Mouse (Mus musculus) embryonic facial prominence, embryonic 15.5 days (tissue): ENCODE measurements around the gene B4galnt1. TPM values are rescaled to one million over a fixed set of nuclear protein-coding genes. Genes with fewer than 3 reads are reported as not detected.
"Not testable (repeated sequence)": the region's sequence is repeated elsewhere in the genome, so short reads cannot be mapped to it uniquely, and the experiment has no call there.

ENCODE experiments used
- ATAC-seq: fragments of 200-750 bp; cut with Nextera tagmentation; 2 replicates; pipeline ENCODE4 v1.8.0; 2017; ENCODE audit warnings: low read depth, moderate TSS enrichment; ENCODE audit not compliant: insufficient number of reproducible peaks, low FRiP score, low TSS enrichment
- H3K27ac ChIP-seq: fragments of 300-500 bp; sonication (generic); replicated peaks from 2 replicates; pipeline ENCODE4 v1.5.1; 2015; ENCODE audit warnings: mild to moderate bottlenecking, inconsistent platforms
- H3K27me3 ChIP-seq: fragments of 300-500 bp; sonication (generic); 2 replicates; pipeline ENCODE4 v1.6.1; 2015; ENCODE audit warnings: inconsistent platforms
- H3K36me3 ChIP-seq: fragments of 300-500 bp; sonication (generic); 2 replicates; pipeline ENCODE4 v1.6.1; 2015; ENCODE audit warnings: mild to moderate bottlenecking, inconsistent platforms
- H3K4me1 ChIP-seq: fragments of 300-500 bp; sonication (generic); 2 replicates; pipeline ENCODE4 v1.6.1; 2015; ENCODE audit warnings: inconsistent platforms
- H3K4me2 ChIP-seq: fragments of 300-500 bp; sonication (generic); replicated peaks from 2 replicates; pipeline ENCODE4 v1.6.1; 2015; ENCODE audit warnings: mild to moderate bottlenecking, inconsistent platforms
- H3K4me3 ChIP-seq: fragments of 300-500 bp; sonication (generic); replicated peaks from 2 replicates; pipeline ENCODE4 v1.5.1; 2015; ENCODE audit warnings: mild to moderate bottlenecking, inconsistent platforms
- H3K9ac ChIP-seq: fragments of 300-500 bp; sonication (generic); 2 replicates; pipeline ENCODE4 v1.6.1; 2015; ENCODE audit warnings: inconsistent platforms
- H3K9me3 ChIP-seq: fragments of 300-500 bp; sonication (generic); replicated peaks from 2 replicates; pipeline ENCODE4 v1.6.1; 2016; ENCODE audit warnings: inconsistent platforms
- WGBS: fragments of 180-500 bp; shearing (Covaris S2); methylation state at CpG from one replicate; pipeline ENCODE4 v1.1.7; 2015; 5-methylcytosine and 5-hydroxymethylcytosine counted together
- polyA plus RNA-seq: library from polyadenylated mRNA; unstranded; fragments of >200 nt; fragmentation: Nextera tagmentation; extraction: Ambion mirVana; gene quantifications from 2 replicates; pipeline ENCODE4 v1.2.1, GENCODE M21; 2015

The B4galnt1 gene
- polyA plus RNA-seq, 1 experiment from 2014 or later, result 12.7 TPM

DNA sequence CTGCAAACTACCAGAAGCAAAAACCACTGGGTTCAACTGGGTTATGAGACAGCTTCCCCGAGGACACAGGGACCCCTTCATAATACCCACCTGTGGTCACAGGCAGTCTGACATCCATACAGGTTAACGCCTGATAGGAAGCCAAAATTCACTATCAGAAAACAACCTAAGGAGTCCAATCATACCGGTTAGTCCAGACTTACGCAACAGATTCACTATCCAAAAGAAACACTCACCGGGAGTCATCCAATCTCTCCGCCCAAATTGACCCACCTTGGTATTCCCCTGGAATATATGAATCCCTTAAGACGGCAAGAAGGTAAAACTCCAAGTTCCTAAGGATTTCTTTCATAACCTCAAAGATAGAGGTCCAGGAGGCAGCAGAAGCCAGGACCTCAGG is 20.5 kb upstream of the B4galnt1 start:
- Histone ChIP-seq H3K4me3 (no peak overlapping the region), H3K9me3 (no peaks in the 10 kb centered on the region), H3K4me1 (no peaks in the 10 kb centered on the region), H3K27me3 (no peaks in the 10 kb centered on the region), H3K27ac (no peak overlapping the region), H3K9ac (no peak overlapping the region), H3K36me3 (no peaks in the 10 kb centered on the region), H3K4me2 (no peak overlapping the region)
- no peak for ATAC-seq
- 81% methylated on average over 7 of the region's 7 CpGs for WGBS

DNA sequence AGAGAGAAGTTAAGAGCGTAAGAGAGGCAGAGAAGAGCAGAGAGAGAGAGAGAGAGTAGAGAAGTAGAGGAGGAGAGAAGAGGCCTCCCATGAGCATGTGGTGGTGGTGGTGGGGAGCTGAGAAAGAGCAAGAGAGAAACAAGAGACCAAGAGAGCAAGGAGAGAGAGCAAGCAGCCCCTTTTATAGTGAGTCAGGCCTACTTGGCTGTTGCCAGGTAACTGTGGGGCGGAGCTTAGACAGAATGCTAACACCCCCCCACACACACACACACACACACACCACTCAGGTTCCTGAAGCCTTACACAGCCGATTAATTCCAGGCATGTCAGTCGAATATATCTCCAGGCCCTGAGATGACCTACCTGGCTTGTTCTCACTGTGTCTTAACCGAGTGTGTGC is 19.7 kb upstream of the B4galnt1 start:
- Histone ChIP-seq H3K27me3 (no peaks in the 10 kb centered on the region), H3K4me2 (no peak overlapping the region), H3K4me3 (no peak overlapping the region), H3K9ac (no peak overlapping the region), H3K4me1 (no peaks in the 10 kb centered on the region), H3K9me3 (no peaks in the 10 kb centered on the region), H3K27ac (no peak overlapping the region), H3K36me3 (no peaks in the 10 kb centered on the region)
- ATAC-seq, result no peak
- 67% methylated on average over 5 of the region's 5 CpGs for WGBS

DNA sequence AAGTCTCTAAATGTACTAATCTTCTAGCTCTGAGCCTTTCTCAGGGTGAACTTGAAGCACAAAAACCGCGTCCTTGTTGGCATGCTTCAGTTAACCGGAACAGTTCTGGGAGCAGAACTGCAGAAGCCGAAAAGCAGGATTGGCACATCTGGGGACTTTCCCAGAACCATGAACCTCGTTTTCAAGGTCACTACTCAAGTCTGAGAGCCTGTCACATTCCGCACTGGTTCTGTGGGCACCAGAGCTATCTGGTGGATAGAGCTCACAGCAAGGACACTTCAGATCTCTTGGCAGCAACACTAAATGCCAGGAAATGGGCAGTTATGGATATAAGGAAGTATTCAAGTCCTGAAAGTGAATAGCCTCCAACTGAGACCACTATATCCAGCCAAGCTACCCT is 17.9 kb upstream of the B4galnt1 start:
- no peaks in the 10 kb centered on the region for H3K4me1 ChIP-seq
- H3K27me3 ChIP-seq, result no peaks in the 10 kb centered on the region
- H3K27ac ChIP-seq, result no peak overlapping the region
- WGBS, result 78% methylated on average over 6 of the region's 6 CpGs
- no peak overlapping the region for H3K9ac ChIP-seq
- H3K4me3 ChIP-seq, result no peak overlapping the region
- H3K4me2 ChIP-seq, result no peak overlapping the region
- no peaks in the 10 kb centered on the region for H3K36me3 ChIP-seq
- H3K9me3 ChIP-seq, result no peaks in the 10 kb centered on the region
- no peak for ATAC-seq

DNA sequence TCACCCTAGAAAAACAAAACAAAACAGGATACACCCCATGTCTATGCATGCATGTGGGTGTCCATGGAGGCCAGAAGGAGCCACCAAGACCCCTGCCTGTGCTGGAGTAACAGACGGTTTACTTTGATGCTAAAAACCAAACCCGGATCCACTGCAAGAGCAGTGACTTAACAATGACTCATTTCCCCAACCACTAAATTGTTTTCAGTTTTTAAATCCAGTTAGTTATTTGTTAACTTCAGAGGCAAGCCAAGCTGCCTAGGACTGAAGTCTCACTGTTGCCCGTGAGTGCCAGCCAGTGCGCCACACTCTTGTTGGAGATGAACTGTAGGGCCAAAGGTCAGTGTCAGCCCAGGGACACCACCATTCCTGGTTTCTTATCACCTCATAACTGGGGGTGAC is 14.6 kb upstream of the B4galnt1 start:
- no peaks in the 10 kb centered on the region for H3K36me3 ChIP-seq
- H3K27ac ChIP-seq, result no peak overlapping the region
- H3K27me3 ChIP-seq, result no peaks in the 10 kb centered on the region
- no peaks in the 10 kb centered on the region for H3K4me1 ChIP-seq
- no peaks in the 10 kb centered on the region for H3K9me3 ChIP-seq
- WGBS, result 72% methylated on average over 4 of the region's 4 CpGs
- H3K4me3 ChIP-seq, result no peak overlapping the region
- H3K9ac ChIP-seq, result no peak overlapping the region
- no peak overlapping the region for H3K4me2 ChIP-seq
- no peak for ATAC-seq

DNA sequence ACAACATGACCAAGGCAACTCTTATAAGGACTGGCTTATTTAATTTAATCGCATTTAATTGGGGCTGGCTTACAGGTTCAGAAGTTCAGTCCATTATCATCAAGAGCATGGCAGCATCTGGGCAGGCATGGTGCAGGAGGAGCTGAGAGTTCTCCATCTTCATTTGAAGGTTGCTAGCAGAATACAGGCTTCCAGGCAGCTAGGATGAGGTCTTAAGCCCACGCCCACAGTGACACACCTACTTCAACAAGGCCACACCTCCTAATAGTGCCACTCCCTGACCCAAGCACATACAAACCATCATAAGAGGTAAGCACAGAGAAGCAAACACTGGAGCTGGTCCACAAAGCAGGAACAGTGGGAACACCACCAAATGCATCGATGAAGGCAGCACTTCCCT is 13.8 kb upstream of the B4galnt1 start:
- H3K36me3 ChIP-seq, ATAC-seq, H3K27me3 ChIP-seq, H3K9ac ChIP-seq, H3K4me2 ChIP-seq, H3K27ac ChIP-seq, H3K4me1 ChIP-seq, H3K4me3 ChIP-seq, H3K9me3 ChIP-seq: not testable (repeated sequence)
- WGBS, result 88% methylated on average over 3 of the region's 3 CpGs

DNA sequence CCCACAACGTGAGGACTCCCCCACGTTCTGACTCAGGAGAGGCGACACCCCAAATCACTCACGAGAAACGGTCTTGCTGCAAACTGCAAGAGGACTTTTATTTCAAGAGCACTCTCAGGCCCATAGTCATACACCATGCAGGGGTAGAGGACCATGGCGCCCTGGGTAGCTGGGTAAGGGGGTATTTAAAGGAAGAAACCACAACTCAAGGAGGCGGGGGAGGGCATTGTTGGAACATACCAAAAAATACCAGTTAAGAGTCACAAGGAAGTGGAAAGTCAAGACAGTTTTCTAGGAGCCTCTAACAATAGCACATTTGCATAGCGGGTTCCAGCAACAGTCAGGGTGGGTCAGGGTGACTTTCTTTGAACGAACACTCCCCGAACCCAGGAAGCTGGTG is 12.5 kb upstream of the B4galnt1 start:
- WGBS, result 85% methylated on average over 10 of the region's 10 CpGs
- not testable (repeated sequence) for H3K9ac ChIP-seq, ATAC-seq, H3K27ac ChIP-seq, H3K9me3 ChIP-seq, H3K4me2 ChIP-seq, H3K4me1 ChIP-seq, H3K27me3 ChIP-seq, H3K36me3 ChIP-seq, H3K4me3 ChIP-seq

DNA sequence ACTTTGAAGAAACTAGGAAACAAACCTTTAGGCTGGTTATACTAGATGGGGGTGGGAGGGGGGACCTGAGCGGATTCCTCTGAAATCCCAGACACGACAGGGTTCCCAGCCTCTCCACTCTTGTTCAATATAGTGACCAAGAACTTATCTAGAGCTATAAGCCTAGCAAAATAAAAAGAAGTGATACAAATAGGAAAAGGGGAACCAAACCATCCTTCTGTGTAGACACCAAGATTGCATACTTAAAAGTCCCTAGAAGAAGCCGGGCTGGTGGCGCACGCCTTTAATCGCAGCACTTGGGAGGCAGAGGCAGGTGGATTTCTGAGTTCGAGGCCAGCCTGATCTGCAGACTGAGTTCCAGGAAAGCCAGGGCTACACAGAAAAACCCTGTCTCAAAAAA is 11.7 kb upstream of the B4galnt1 start:
- no peaks in the 10 kb centered on the region for H3K27me3 ChIP-seq
- no peak overlapping the region for H3K9ac ChIP-seq
- 93% methylated on average over 7 of the region's 7 CpGs for WGBS
- H3K4me3 ChIP-seq, result no peak overlapping the region
- no peak overlapping the region for H3K4me2 ChIP-seq
- no peak overlapping the region for H3K27ac ChIP-seq
- ATAC-seq, result no peak
- no peaks in the 10 kb centered on the region for H3K4me1 ChIP-seq
- no peaks in the 10 kb centered on the region for H3K9me3 ChIP-seq
- H3K36me3 ChIP-seq, result no peaks in the 10 kb centered on the region

DNA sequence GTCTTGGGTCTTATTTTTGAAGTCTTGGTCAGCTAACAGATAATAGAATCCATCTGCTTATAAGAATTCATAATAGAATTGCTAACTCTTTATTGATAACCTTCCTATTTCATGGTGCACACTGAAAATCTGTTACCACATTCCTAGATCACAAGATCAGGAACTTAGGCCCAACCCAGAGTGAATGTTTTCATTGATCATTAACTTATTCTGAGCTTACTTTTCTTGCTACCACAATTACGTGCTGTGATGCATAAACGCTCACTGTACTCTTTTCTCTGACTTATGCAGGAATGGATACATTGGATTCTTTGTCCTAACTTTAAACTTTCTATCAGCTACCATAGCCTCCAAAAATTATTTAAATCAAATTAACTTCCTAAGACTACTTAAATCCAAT is 10.8 kb upstream of the B4galnt1 start:
- Histone ChIP-seq H3K27ac (no peak overlapping the region), H3K9me3 (no peaks in the 10 kb centered on the region), H3K36me3 (no peaks in the 10 kb centered on the region), H3K4me2 (no peak overlapping the region), H3K4me3 (no peak overlapping the region), H3K27me3 (no peaks in the 10 kb centered on the region), H3K4me1 (no peaks in the 10 kb centered on the region), H3K9ac (no peak overlapping the region)
- no peak for ATAC-seq
- WGBS, result 92% methylated on average over 2 of the region's 2 CpGs

DNA sequence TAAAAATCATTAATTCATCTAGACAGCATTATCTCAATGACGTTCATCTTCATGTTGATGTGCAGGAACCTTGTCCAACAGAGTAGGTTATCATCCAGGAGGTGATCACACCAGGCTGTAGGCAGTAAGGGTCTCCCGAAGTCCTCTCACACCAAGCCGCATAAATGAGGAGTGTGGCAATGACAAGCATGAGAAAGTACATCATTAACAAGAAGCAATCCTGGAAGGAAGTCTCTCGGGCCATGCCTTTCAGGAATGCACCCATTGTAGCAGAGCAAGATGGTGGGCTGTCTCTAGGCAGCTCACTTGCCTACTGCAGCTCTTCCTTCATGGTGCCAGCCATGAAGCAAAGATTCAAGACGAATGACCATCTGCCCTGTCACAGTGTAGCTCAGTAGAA is 10.4 kb upstream of the B4galnt1 start:
- Histone ChIP-seq H3K27me3 (no peaks in the 10 kb centered on the region), H3K9ac (no peak overlapping the region), H3K36me3 (no peaks in the 10 kb centered on the region), H3K4me2 (no peak overlapping the region), H3K27ac (no peak overlapping the region), H3K9me3 (no peaks in the 10 kb centered on the region), H3K4me1 (no peaks in the 10 kb centered on the region), H3K4me3 (no peak overlapping the region)
- no peak for ATAC-seq
- 86% methylated on average over 5 of the region's 5 CpGs for WGBS

DNA sequence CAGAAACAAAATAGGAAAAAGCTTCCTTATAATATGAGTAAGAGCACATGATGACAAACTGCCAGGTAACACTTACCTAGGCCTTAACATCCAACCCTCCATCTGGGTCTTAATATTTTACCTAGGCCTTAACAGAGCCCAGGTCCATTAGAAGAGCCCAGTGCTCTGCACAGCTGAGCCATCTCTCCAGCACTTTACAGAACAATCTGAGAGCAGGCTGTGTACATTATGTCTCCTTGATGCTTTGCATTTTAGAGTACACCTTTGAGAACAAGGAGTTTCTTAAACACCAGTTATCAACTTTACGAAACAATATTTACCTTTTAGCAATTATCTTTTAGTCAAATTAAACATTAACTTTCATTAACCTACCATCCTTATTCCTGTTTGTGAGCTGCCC is 8.9 kb upstream of the B4galnt1 start:
- Histone ChIP-seq H3K4me2 (no peak overlapping the region), H3K36me3 (no peaks in the 10 kb centered on the region), H3K27me3 (no peaks in the 10 kb centered on the region), H3K4me3 (no peak overlapping the region), H3K9me3 (no peaks in the 10 kb centered on the region), H3K9ac (no peak overlapping the region), H3K4me1 (no peaks in the 10 kb centered on the region), H3K27ac (no peak overlapping the region)
- ATAC-seq, result no peak
- WGBS, result 87% methylated on average over 1 of the region's 1 CpGs

DNA sequence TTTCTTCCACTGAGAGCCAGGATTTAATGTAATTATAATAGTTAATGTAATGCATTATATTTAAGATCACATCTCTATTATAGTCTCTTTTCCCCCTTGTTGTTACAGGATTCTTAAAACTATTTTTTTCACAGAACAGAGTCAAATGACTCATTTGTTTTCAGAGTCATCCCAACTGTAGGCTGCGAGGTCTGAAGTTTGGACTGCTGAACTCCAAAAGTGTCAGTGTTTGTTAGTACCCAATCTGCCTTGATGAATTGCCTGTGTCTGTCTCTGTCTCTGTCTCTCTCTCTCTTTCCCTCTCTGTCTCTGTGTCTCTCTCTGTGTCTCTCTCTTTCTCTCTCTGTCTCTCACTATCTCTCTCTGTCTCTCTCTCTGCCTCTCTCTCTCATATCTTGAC is 8.5 kb upstream of the B4galnt1 start:
- H3K4me3 ChIP-seq, result no peak overlapping the region
- H3K36me3 ChIP-seq, result no peaks in the 10 kb centered on the region
- no peaks in the 10 kb centered on the region for H3K9me3 ChIP-seq
- WGBS, result 70% methylated on average over 1 of the region's 1 CpGs
- H3K27me3 ChIP-seq, result no peaks in the 10 kb centered on the region
- no peak overlapping the region for H3K9ac ChIP-seq
- no peaks in the 10 kb centered on the region for H3K4me1 ChIP-seq
- ATAC-seq, result no peak
- no peak overlapping the region for H3K27ac ChIP-seq
- H3K4me2 ChIP-seq, result no peak overlapping the region

DNA sequence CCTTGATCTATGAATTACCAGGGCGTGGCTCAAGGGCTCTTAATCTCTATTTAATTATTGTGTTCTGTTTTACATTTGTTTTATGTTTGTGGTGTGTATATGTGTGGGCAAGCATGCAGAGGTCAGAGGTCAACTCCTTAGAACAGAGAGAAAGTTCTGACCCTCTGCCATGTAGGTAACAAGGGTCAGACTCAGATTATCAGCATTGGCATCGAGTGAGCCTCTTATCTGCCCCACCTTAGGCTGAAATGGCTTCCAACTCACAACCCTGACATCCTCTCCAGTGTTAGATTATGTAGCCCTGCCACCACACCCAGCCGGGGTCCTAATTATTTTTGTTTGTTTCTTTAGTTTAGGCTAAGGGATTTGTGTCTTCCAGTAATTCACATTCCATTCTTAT is 6.6 kb upstream of the B4galnt1 start:
- Histone ChIP-seq H3K27me3 (no peaks in the 10 kb centered on the region), H3K4me3 (no peak overlapping the region), H3K9ac (no peak overlapping the region), H3K4me2 (no peak overlapping the region), H3K4me1 (no peaks in the 10 kb centered on the region), H3K9me3 (no peaks in the 10 kb centered on the region), H3K27ac (no peak overlapping the region), H3K36me3 (no peaks in the 10 kb centered on the region)
- no peak for ATAC-seq
- 68% methylated on average over 3 of the region's 3 CpGs for WGBS
